Mouse (Mus musculus): ENCODE measurements around the gene Dact1. TPM values are rescaled to one million over a fixed set of nuclear protein-coding genes. Genes with fewer than 3 reads are reported as not detected.

Gene Dact1
- polyA plus RNA-seq (2012; ENCODE audit: insufficient read depth, insufficient read length, missing spikeins), result 0.55 TPM in 1 of 2 replicates, not detected in the other

GRCm38 (mm10) chr12:71309581-71310067 lies at the start of gene Dact1:
Dact1 (plus strand) TSS chr12:71309884.
- TF ChIP-seq CTCF (IDR thresholded peaks at IDR 0.05; ENCODE audit: low read depth, low read length), result no peak
- TF ChIP-seq POLR2A (IDR thresholded peaks at IDR 0.05; ENCODE audit: borderline replicate concordance, low read depth, low read length), result no peak
- peak within 1 kb of the TSS; percentile 59 for H3K4me3 ChIP-seq (ENCODE audit: insufficient read depth, low read length)
- H3K4me1 ChIP-seq (ENCODE audit: control insufficient read depth, insufficient read depth, low read length), result no peaks in the 10 kb centered on the region
- H3K27ac ChIP-seq (ENCODE audit: insufficient read depth, low read depth, low read length), result no peak within 1 kb of the TSS

DNA sequence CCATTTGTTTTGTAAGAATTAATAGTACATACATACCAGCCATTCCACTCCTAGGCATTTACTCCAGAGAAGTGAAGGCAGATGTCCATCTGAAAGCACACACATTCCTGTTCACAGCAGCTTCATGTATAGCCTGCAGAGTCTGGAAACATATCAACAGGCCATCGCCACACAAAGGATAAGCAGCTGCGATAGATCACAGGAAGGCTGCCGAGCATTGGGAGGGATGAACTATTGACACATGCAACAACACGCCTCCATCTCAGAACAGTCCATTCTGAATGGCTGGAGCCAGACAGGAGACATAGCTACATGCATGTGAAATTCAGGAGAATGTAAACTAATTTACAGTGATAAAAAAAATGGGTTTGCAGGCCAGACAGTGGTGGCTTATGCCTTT lies 45.5 kb upstream of the Dact1 start:
- no peak overlapping the region for H3K27ac ChIP-seq (ENCODE audit: insufficient read depth, low read depth, low read length)
- no peaks in the 10 kb centered on the region for H3K4me1 ChIP-seq (ENCODE audit: control insufficient read depth, insufficient read depth, low read length)
- no peak overlapping the region for H3K4me3 ChIP-seq (ENCODE audit: insufficient read depth, low read length)
- no peak for TF ChIP-seq CTCF (IDR thresholded peaks at IDR 0.05; ENCODE audit: low read depth, low read length)
- TF ChIP-seq POLR2A (IDR thresholded peaks at IDR 0.05; ENCODE audit: borderline replicate concordance, low read depth, low read length), result no peak

- Histone ChIP-seq H3K4me1 (ENCODE audit: control insufficient read depth, insufficient read depth, low read length) (no peaks in the 10 kb centered on the region), H3K4me3 (ENCODE audit: insufficient read depth, low read length) (no peak overlapping the region), H3K27ac (ENCODE audit: insufficient read depth, low read depth, low read length) (no peak overlapping the region)
- TF ChIP-seq CTCF (IDR thresholded peaks at IDR 0.05; ENCODE audit: low read depth, low read length) (no peak), POLR2A (IDR thresholded peaks at IDR 0.05; ENCODE audit: borderline replicate concordance, low read depth, low read length) (no peak)
Measured at GRCm38 (mm10) chr12:71269367-71269766, 40.3 kb upstream of the Dact1 start.

DNA sequence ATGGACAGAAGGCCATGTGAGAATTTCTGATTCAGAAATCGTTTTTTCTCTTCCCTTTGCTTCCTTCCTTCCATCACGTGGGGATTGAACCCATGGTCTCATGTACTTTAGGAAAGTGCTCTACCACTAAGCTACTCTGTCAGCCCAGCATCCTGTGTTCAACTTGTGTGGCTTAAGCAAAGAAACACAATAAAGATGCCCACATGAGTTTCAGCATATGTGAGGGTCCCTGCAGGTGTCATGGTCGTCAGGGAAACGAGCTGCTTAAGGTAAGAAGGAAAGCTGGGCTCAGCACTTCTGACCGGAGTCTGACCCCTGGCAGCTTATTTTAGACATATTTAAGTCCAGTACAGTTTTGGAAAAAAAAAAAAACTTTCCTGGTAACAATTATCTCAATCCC lies 38.6 kb upstream of the Dact1 start:
- no peaks in the 10 kb centered on the region for H3K4me1 ChIP-seq (ENCODE audit: control insufficient read depth, insufficient read depth, low read length)
- TF ChIP-seq POLR2A (IDR thresholded peaks at IDR 0.05; ENCODE audit: borderline replicate concordance, low read depth, low read length), result no peak
- no peak for TF ChIP-seq CTCF (IDR thresholded peaks at IDR 0.05; ENCODE audit: low read depth, low read length)
- H3K4me3 ChIP-seq (ENCODE audit: insufficient read depth, low read length), result no peak overlapping the region

GRCm38 (mm10) chr12:71274519-71275237 lies 35.0 kb upstream of the Dact1 start:
- no peak for TF ChIP-seq CTCF (IDR thresholded peaks at IDR 0.05; ENCODE audit: low read depth, low read length)
- TF ChIP-seq POLR2A (IDR thresholded peaks at IDR 0.05; ENCODE audit: borderline replicate concordance, low read depth, low read length), result no peak
- no peak overlapping the region for H3K27ac ChIP-seq (ENCODE audit: insufficient read depth, low read depth, low read length)

More for the DNA sequence above, 38.6 kb upstream of the Dact1 start:
- no peak overlapping the region for H3K27ac ChIP-seq (ENCODE audit: insufficient read depth, low read depth, low read length)

GRCm38 (mm10) chr12:71275906-71276595 lies 33.6 kb upstream of the Dact1 start:
- Histone ChIP-seq H3K27ac (ENCODE audit: insufficient read depth, low read depth, low read length) (no peak overlapping the region), H3K4me1 (ENCODE audit: control insufficient read depth, insufficient read depth, low read length) (no peaks in the 10 kb centered on the region), H3K4me3 (ENCODE audit: insufficient read depth, low read length) (no peak overlapping the region)
- no peak for TF ChIP-seq POLR2A (IDR thresholded peaks at IDR 0.05; ENCODE audit: borderline replicate concordance, low read depth, low read length)
- no peak for TF ChIP-seq CTCF (IDR thresholded peaks at IDR 0.05; ENCODE audit: low read depth, low read length)

More at GRCm38 (mm10) chr12:71274519-71275237, 35.0 kb upstream of the Dact1 start:
- H3K4me1 ChIP-seq (ENCODE audit: control insufficient read depth, insufficient read depth, low read length), result no peaks in the 10 kb centered on the region
- no peak overlapping the region for H3K4me3 ChIP-seq (ENCODE audit: insufficient read depth, low read length)

DNA sequence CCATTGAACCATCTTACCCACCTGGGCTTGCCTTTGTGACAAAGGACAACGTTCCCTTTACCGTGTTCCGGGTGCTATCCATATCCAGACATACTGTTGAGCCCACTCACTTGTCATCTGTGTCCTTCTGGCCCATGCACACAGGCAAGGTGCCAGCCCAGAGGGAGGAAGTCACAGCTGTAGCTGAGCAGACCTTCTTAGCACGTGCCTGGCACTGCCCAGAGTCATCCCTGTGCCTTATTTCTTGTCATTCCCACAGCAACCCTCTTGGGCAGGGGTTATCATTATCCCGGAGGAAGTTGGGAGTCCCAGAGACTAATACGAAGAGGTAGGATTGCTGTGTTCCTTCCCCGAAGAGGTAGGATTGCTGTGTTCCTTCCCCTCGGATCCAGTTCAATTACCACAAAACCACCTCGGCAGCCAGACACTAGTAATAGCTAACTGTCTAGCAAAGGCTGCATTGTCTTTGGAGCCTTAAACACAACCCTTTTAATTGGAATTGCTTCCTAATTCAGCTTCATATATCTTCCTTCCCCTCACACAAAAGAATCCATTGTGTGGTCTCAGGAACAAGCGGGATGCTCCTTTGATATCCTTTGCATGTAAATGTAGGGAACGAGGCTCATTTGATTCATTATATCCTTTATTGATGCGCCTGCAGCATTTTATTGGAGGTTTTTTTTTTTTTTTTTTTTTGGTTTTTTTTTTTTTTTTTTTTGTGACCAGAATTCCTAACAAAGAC lies 30.0 kb upstream of the Dact1 start:
- Histone ChIP-seq H3K4me1 (ENCODE audit: control insufficient read depth, insufficient read depth, low read length) (no peaks in the 10 kb centered on the region), H3K27ac (ENCODE audit: insufficient read depth, low read depth, low read length) (no peak overlapping the region), H3K4me3 (ENCODE audit: insufficient read depth, low read length) (no peak overlapping the region)
- TF ChIP-seq CTCF (IDR thresholded peaks at IDR 0.05; ENCODE audit: low read depth, low read length), result no peak
- no peak for TF ChIP-seq POLR2A (IDR thresholded peaks at IDR 0.05; ENCODE audit: borderline replicate concordance, low read depth, low read length)

DNA sequence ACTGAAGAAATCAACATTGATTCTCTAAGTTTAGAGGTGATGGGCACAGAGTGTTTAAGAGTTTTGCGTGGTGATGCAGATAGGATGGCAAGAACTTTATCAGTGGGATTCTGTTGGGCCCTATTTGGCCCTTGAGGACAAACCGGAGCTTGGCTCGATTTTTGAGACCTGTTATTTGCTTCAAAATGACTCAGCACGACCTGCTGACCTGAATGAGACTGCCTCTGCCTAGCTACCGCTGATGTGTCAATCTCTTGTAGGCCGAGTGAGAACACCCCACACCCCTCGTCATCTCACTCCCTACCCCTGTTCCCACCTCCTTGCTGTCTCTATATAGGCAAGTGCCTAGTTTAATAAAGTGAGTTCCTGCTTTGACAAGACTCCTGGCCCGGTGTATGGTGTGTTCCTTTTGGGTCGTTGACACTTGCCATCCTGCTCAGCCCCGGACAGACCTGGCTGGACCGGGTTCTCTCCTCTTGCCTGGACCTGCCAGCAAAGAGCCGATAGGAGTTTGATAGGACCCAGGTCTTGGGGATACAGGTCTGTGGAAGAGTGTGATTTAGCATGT lies 28.4 kb upstream of the Dact1 start:
- Histone ChIP-seq H3K27ac (ENCODE audit: insufficient read depth, low read depth, low read length) (no peak overlapping the region), H3K4me1 (ENCODE audit: control insufficient read depth, insufficient read depth, low read length) (no peaks in the 10 kb centered on the region), H3K4me3 (ENCODE audit: insufficient read depth, low read length) (no peak overlapping the region)
- no peak for TF ChIP-seq CTCF (IDR thresholded peaks at IDR 0.05; ENCODE audit: low read depth, low read length)
- TF ChIP-seq POLR2A (IDR thresholded peaks at IDR 0.05; ENCODE audit: borderline replicate concordance, low read depth, low read length), result no peak

GRCm38 (mm10) chr12:71285399-71285798 lies 24.3 kb upstream of the Dact1 start:
- TF ChIP-seq POLR2A (IDR thresholded peaks at IDR 0.05; ENCODE audit: borderline replicate concordance, low read depth, low read length), result no peak
- no peak for TF ChIP-seq CTCF (IDR thresholded peaks at IDR 0.05; ENCODE audit: low read depth, low read length)

More at GRCm38 (mm10) chr12:71285399-71285798, 24.3 kb upstream of the Dact1 start:
- no peak overlapping the region for H3K4me3 ChIP-seq (ENCODE audit: insufficient read depth, low read length)
- no peaks in the 10 kb centered on the region for H3K4me1 ChIP-seq (ENCODE audit: control insufficient read depth, insufficient read depth, low read length)
- H3K27ac ChIP-seq (ENCODE audit: insufficient read depth, low read depth, low read length), result no peak overlapping the region
